Mouse (Mus musculus) embryo, embryonic 11.5 days (tissue): ENCODE measurements around the gene Mcu.

Experiments used
- DNase-seq: peaks from one replicate; pipeline ENCODE4 v3.0.0-alpha.2; 2012; ENCODE audit warnings: low read depth, low spot score

The Mcu gene

GRCm38 (mm10) chr10:59430701-59431218 lies 185.7 kb downstream of the Mcu start:
- no peak for DNase-seq

GRCm38 (mm10) chr10:59429448-59430135 lies 186.9 kb downstream of the Mcu start:
- DNase-seq = no peak

- no peak for DNase-seq
Observed at GRCm38 (mm10) chr10:59426371-59426770, 190.1 kb downstream of the Mcu start.

GRCm38 (mm10) chr10:59425369-59425768 lies 191.1 kb downstream of the Mcu start:
- no peak for DNase-seq

- DNase-seq = no peak
Observed at GRCm38 (mm10) chr10:59424453-59424852, 192.0 kb downstream of the Mcu start.

- no peak for DNase-seq
Observed at GRCm38 (mm10) chr10:59419516-59419915, 197.0 kb downstream of the Mcu start.

GRCm38 (mm10) chr10:59416623-59417022 lies 199.9 kb downstream of the Mcu start:
- DNase-seq = no peak

- DNase-seq = no peak
Observed at GRCm38 (mm10) chr10:59413711-59414110, 202.8 kb downstream of the Mcu start.

- no peak for DNase-seq
Observed at GRCm38 (mm10) chr10:59410264-59410663, 206.2 kb downstream of the Mcu start.

GRCm38 (mm10) chr10:59408499-59408898 lies 208.0 kb downstream of the Mcu start:
- DNase-seq = no peak

GRCm38 (mm10) chr10:59403793-59404149 lies 212.7 kb downstream of the Mcu start:
- no peak for DNase-seq

- DNase-seq = no peak
Observed at GRCm38 (mm10) chr10:59402899-59403792, 213.3 kb downstream of the Mcu start, which contains the start of gene Pla2g12b. Gene Pla2g12b (plus strand): TSS chr10:59403660.
